Mouse (Mus musculus): Measurements from ENCODE around the gene Sh2b1.

DNA sequence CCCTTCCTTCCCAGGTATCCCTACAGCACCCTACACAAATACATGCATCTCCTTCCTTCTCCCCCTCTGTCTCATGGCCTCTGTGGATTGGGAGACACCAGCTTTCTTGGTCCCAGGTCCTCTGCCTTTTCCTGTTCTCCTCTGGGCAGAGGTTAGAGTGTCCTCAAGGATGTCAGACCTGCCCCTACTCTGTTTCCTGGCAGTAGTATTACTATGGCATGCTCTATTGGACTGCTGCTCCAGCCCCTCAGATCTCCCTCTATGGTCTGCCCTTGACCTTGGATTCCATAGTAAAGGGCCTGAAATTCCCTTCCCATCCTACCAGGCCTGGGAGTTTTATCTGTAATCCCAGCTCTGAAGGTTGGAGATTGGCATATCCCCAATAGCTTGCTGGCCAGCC is 45.1 kb downstream of the Sh2b1 start:
- TF ChIP-seq CTCF (IDR thresholded peaks at IDR 0.05; ENCODE audit: low read depth), result no peak
- no peak for TF ChIP-seq EP300 (IDR thresholded peaks at IDR 0.05; ENCODE audit: low read depth)

Data from liver, embryonic 14.5 days (tissue).